Mouse (Mus musculus) C2C12 (cell line): ENCODE results near the gene Usp16. TPM values are rescaled to one million over a fixed set of nuclear protein-coding genes. Genes with fewer than 3 reads are reported as not detected.

ENCODE experiments used
- H3K27me3 ChIP-seq: one replicate; pipeline ENCODE4 v1.6.1; 2011; ENCODE audit not compliant: control insufficient read depth, insufficient read depth, insufficient read length
- H3K36me3 ChIP-seq: one replicate; pipeline ENCODE4 v1.6.1; 2011; ENCODE audit not compliant: control insufficient read depth, insufficient read depth
- H3K4me3 ChIP-seq: one replicate; pipeline ENCODE4 v1.5.1; 2011; ENCODE audit warnings: mild to moderate bottlenecking, control low read depth; ENCODE audit not compliant: poor library complexity, insufficient read depth, severe bottlenecking
- H3K79me2 ChIP-seq: one replicate; pipeline ENCODE4 v1.6.1; 2011; ENCODE audit not compliant: control insufficient read depth, insufficient read depth
- H3K79me3 ChIP-seq: one replicate; pipeline ENCODE4 v1.6.1; 2011; ENCODE audit warnings: low read depth, control low read depth
- H3ac ChIP-seq: one replicate; pipeline ENCODE3; 2011; ENCODE audit warnings: low read depth; ENCODE audit not compliant: control insufficient read depth, insufficient read length
- CEBPB ChIP-seq: IDR thresholded peaks from one replicate; pipeline ENCODE4 v1.6.1; 2011; ENCODE audit warnings: low read depth, mild to moderate bottlenecking, control low read depth, moderate library complexity
- CTCF ChIP-seq: IDR thresholded peaks from one replicate; pipeline ENCODE4 v1.5.1; 2011; ENCODE audit not compliant: control insufficient read depth, insufficient read depth, insufficient read length
- FOSL1 ChIP-seq: IDR thresholded peaks from one replicate; pipeline ENCODE4 v1.8.0; 2011; ENCODE audit warnings: mild to moderate bottlenecking, low read length; ENCODE audit not compliant: poor library complexity, insufficient read depth, severe bottlenecking
- MAX ChIP-seq: IDR thresholded peaks from one replicate; pipeline ENCODE4 v1.6.1; 2011; ENCODE audit warnings: mild to moderate bottlenecking, control low read depth
- MYOD1 ChIP-seq: IDR thresholded peaks from one replicate; pipeline ENCODE4 v1.6.1; 2011; ENCODE audit warnings: low read depth; ENCODE audit not compliant: control insufficient read depth, insufficient read length
- MYOG ChIP-seq: IDR thresholded peaks from one replicate; pipeline ENCODE4 v1.6.1; 2011; ENCODE audit not compliant: control insufficient read depth, insufficient read length; ENCODE audit errors: extremely low read depth
- USF1 ChIP-seq: IDR thresholded peaks from one replicate; pipeline ENCODE4 v1.6.1; 2011; ENCODE audit warnings: low read depth, mild to moderate bottlenecking, control low read depth, moderate library complexity
- polyA plus RNA-seq: library from polyadenylated mRNA; unstranded; fragments of >200 nt; fragmentation: generic; extraction: Trizol; gene quantifications from one replicate; pipeline ENCODE4 v1.2.1, GENCODE M21; 2012; ENCODE audit warnings: missing spikeins

The Usp16 gene
- polyA plus RNA-seq, 1 experiment: 18.4 TPM

- Histone ChIP-seq H3K27me3 (no peaks in the 10 kb centered on the region), H3K79me3 (no peaks in the 10 kb centered on the region), H3ac (no peak overlapping the region), H3K36me3 (no peaks in the 10 kb centered on the region), H3K79me2 (no peaks in the 10 kb centered on the region), H3K4me3 (no peak overlapping the region)
- TF ChIP-seq FOSL1: no peak
- no peak for TF ChIP-seq MAX
- TF ChIP-seq CEBPB: no peak
- TF ChIP-seq CTCF: no peak
- TF ChIP-seq MYOD1: no peak
- TF ChIP-seq USF1: no peak
- no peak for TF ChIP-seq MYOG
Measured at GRCm38 (mm10) chr16:87527553-87528249, 73.2 kb downstream of the Usp16 start.

- no peak overlapping the region for H3ac ChIP-seq
- no peak overlapping the region for H3K4me3 ChIP-seq
- H3K27me3 ChIP-seq: no peaks in the 10 kb centered on the region
- no peaks in the 10 kb centered on the region for H3K79me3 ChIP-seq
- TF ChIP-seq FOSL1 (no peak), USF1 (no peak), CTCF (no peak)
- no peaks in the 10 kb centered on the region for H3K79me2 ChIP-seq
- H3K36me3 ChIP-seq: no peaks in the 10 kb centered on the region
Measured at GRCm38 (mm10) chr16:87528755-87529154, 74.3 kb downstream of the Usp16 start.

Other genes with a start within 250 kb of the Usp16 start
- 7.3 TPM for gene N6amt1, start 100.5 kb upstream of the Usp16 start, polyA plus RNA-seq
- 6.8 TPM for gene Ltn1, start 22.1 kb upstream of the Usp16 start, polyA plus RNA-seq
- gene Rwdd2b, start 14.1 kb upstream of the Usp16 start, polyA plus RNA-seq: 5.2 TPM
- 162 TPM for gene Cct8, start 41.2 kb downstream of the Usp16 start, polyA plus RNA-seq
- gene Map3k7cl, start 98.6 kb downstream of the Usp16 start, polyA plus RNA-seq: 0.11 TPM
- 4.9 TPM for gene Bach1, start 244.2 kb downstream of the Usp16 start, polyA plus RNA-seq